Mouse (Mus musculus) CH12.LX (cell line): ENCODE measurements around the gene Fkbp6. TPM values are rescaled to one million over a fixed set of nuclear protein-coding genes. Genes with fewer than 3 reads are reported as not detected.

Experiments used
- DNase-seq: peaks from one replicate; pipeline ENCODE4 v3.0.0-alpha.2; 2013; ENCODE audit errors: extremely low read depth
- H3K27ac ChIP-seq: 2 replicates; pipeline ENCODE4 v1.5.1; 2012; ENCODE audit warnings: low read depth, mild to moderate bottlenecking, control low read depth, moderate library complexity; ENCODE audit not compliant: insufficient read depth
- H3K27me3 ChIP-seq: replicated peaks from 2 replicates; pipeline ENCODE3; 2012; ENCODE audit warnings: inconsistent platforms
- H3K36me3 ChIP-seq, 2 experiments: replicated peaks in 1 of 2; 2 replicates each; pipeline versions ENCODE3 to v1.6.1; 2012; ENCODE audit warnings: inconsistent platforms in 1 of 2, low read length in 1 of 2, mild to moderate bottlenecking in 1 of 2, mixed read lengths in 1 of 2, moderate library complexity in 1 of 2; ENCODE audit not compliant: control insufficient read depth in 1 of 2, insufficient read depth in 1 of 2
- H3K4me1 ChIP-seq, 2 experiments: 2 replicates each; pipeline ENCODE4 v1.6.1; 2012; ENCODE audit warnings: inconsistent platforms in 1 of 2, moderate library complexity in 1 of 2; ENCODE audit not compliant: insufficient read depth in 2 of 2, control insufficient read depth in 1 of 2
- H3K4me2 ChIP-seq: 2 replicates; pipeline ENCODE4 v1.6.1; 2012; ENCODE audit warnings: low read depth, mild to moderate bottlenecking, control low read depth; ENCODE audit not compliant: poor library complexity, insufficient read depth, severe bottlenecking
- H3K4me3 ChIP-seq, 3 experiments: fragments of 150-350 bp in 1 of 3; sonication (generic) in 1 of 3; replicated peaks in 1 of 3; 2 replicates each; pipeline versions ENCODE3 to v1.5.1; 2011 to 2012; ENCODE audit warnings: low read depth in 2 of 3, low read length in 2 of 3, mild to moderate bottlenecking in 2 of 3, moderate library complexity in 2 of 3, control low read depth in 1 of 3, improper control_type of control experiment in 1 of 3, inconsistent platforms in 1 of 3, mixed read lengths in 1 of 3; ENCODE audit not compliant: poor library complexity in 1 of 3
- H3K79me2 ChIP-seq: replicated peaks from 2 replicates; pipeline ENCODE4 v1.6.1; 2012; ENCODE audit warnings: mild to moderate bottlenecking, moderate library complexity; ENCODE audit not compliant: control insufficient read depth, poor library complexity, insufficient read depth, severe bottlenecking; ENCODE audit errors: extremely low read depth
- H3K9ac ChIP-seq: 2 replicates; pipeline ENCODE4 v1.6.1; 2012; ENCODE audit warnings: low read depth, mild to moderate bottlenecking, control low read depth, moderate library complexity; ENCODE audit not compliant: insufficient read depth
- H3K9me3 ChIP-seq: replicated peaks from 2 replicates; pipeline ENCODE3; 2012; ENCODE audit warnings: low read length, inconsistent platforms, mixed read lengths
- BHLHE40 ChIP-seq: IDR thresholded peaks from 2 replicates; pipeline ENCODE4 v1.6.1; 2011; ENCODE audit warnings: mild to moderate bottlenecking, low read depth, low read length, improper control_type of control experiment
- CHD1 ChIP-seq: IDR thresholded peaks from 2 replicates; pipeline ENCODE4 v1.6.1; 2012; ENCODE audit warnings: low read depth, low read length, improper control_type of control experiment, inconsistent platforms
- CHD2 ChIP-seq: IDR thresholded peaks from 2 replicates; pipeline ENCODE4 v1.6.1; 2011; ENCODE audit warnings: low read length, improper control_type of control experiment
- E2F4 ChIP-seq: IDR thresholded peaks from 2 replicates; pipeline ENCODE4 v1.6.1; 2011; ENCODE audit warnings: low read depth, low read length, improper control_type of control experiment; ENCODE audit not compliant: insufficient replicate concordance
- ETS1 ChIP-seq: conservative IDR thresholded peaks from 2 replicates; pipeline ENCODE4 v1.6.1; 2012; ENCODE audit warnings: low read depth, mild to moderate bottlenecking, inconsistent platforms, low read length, improper control_type of control experiment, moderate library complexity
- JUN ChIP-seq: IDR thresholded peaks from 2 replicates; pipeline ENCODE4 v1.6.1; 2011; ENCODE audit warnings: low read depth, mild to moderate bottlenecking, low read length, improper control_type of control experiment, moderate library complexity; ENCODE audit not compliant: insufficient read depth
- KAT2A ChIP-seq: IDR thresholded peaks from 2 replicates; pipeline ENCODE4 v1.6.1; 2012; ENCODE audit warnings: low read length, improper control_type of control experiment, inconsistent platforms; ENCODE audit not compliant: insufficient replicate concordance
- MAFK ChIP-seq: IDR thresholded peaks from 2 replicates; pipeline ENCODE4 v1.6.1; 2011; ENCODE audit warnings: low read length, improper control_type of control experiment; ENCODE audit not compliant: insufficient replicate concordance
- MYC ChIP-seq: IDR thresholded peaks from 2 replicates; pipeline ENCODE4 v1.6.1; 2011; ENCODE audit warnings: low read depth, mild to moderate bottlenecking, improper control_type of control experiment, low read length
- NRF1 ChIP-seq: IDR thresholded peaks from 2 replicates; pipeline ENCODE4 v1.6.1; 2014; ENCODE audit warnings: low read depth, mild to moderate bottlenecking, inconsistent platforms, low read length, improper control_type of control experiment, moderate library complexity
- RAD21 ChIP-seq: IDR thresholded peaks from 2 replicates; pipeline ENCODE4 v1.6.1; 2011; ENCODE audit warnings: low read depth, mild to moderate bottlenecking, low read length, improper control_type of control experiment, moderate library complexity
- TBP ChIP-seq: conservative IDR thresholded peaks from 2 replicates; pipeline ENCODE4 v1.6.1; 2011; ENCODE audit warnings: low read depth, low read length, improper control_type of control experiment
- ZKSCAN1 ChIP-seq: IDR thresholded peaks from 2 replicates; pipeline ENCODE4 v1.6.1; 2012; ENCODE audit warnings: low read depth, inconsistent platforms, low read length, improper control_type of control experiment, borderline replicate concordance
- dilution Hi-C: fragments of 300-500 bp; cut with MboI; formaldehyde crosslinking; loops from 2 replicates; pipeline ENCODE4 v1.14.3; 2020; ENCODE audit warnings: low sequenced_read_pairs; ENCODE audit not compliant: extremely low pct_unique_long_range_greater_than_20kb, extremely low pct_ligation_motif_present
- in situ Hi-C: fragments of 300-500 bp; cut with MboI; formaldehyde crosslinking; loops from 3 replicates; pipeline ENCODE4 v1.14.3; 2019; ENCODE audit warnings: low sequenced_read_pairs, low pct_ligation_motif_present, low pct_unique_long_range_greater_than_20kb, mixed read lengths
- polyA plus RNA-seq: library from polyadenylated mRNA; unstranded; fragments of >175 nt; gene quantifications from 2 replicates; pipeline ENCODE4 v1.2.1, GENCODE M21; 2012; ENCODE audit warnings: low read depth; ENCODE audit not compliant: insufficient read length
- total RNA-seq, 2 experiments: library from RNA; depleted of rRNA; stranded (reverse); fragments of 300-350 nt in 1 of 2; fragments of >200 nt in 1 of 2; gene quantifications; 2 replicates each; pipeline ENCODE4 v1.2.3; 2012 to 2014

Fkbp6 gene
- total and polyA plus RNA-seq, 3 experiments, result not detected

DNA sequence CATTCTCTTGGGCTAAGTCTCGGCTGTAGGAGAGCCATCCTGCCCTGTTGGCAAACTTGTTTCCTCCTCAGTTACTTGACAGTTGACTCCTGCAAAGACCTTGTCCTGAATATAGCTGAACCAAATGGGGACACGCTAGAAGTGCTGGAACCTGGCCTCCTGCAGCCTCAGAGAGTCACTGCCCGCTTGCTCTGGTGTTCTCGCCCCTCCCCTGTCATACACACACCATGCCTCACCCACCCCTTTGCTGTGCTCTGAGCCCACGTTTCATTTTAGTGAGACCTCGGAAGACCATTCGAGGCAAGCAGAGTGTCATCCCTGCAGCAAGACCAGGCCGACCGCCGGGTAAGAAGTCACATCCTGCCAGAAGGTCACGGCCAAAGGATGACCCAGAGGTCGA is 107.7 kb downstream of the Fkbp6 start:
- no peak overlapping the region for H3K4me3 ChIP-seq
- dilution Hi-C loops (no loop called here), in situ Hi-C loops (no loop called here)
- H3K27me3 ChIP-seq, result no peaks in the 10 kb centered on the region
- no peak for TF ChIP-seq MAFK
- no peak for TF ChIP-seq NRF1
- no peak for TF ChIP-seq ETS1
- TF ChIP-seq RAD21, result no peak
- TF ChIP-seq ZKSCAN1, result no peak
- no peak for TF ChIP-seq BHLHE40
- TF ChIP-seq CHD2, result no peak
- no peak for TF ChIP-seq MYC
- TF ChIP-seq CHD1, result no peak
- no peak for TF ChIP-seq E2F4
- no peak for TF ChIP-seq TBP
- no peak for TF ChIP-seq KAT2A
- no peak for TF ChIP-seq JUN
- DNase-seq, result no peak
- no peak overlapping the region for H3K4me2 ChIP-seq
- H3K9me3 ChIP-seq, result no peaks in the 10 kb centered on the region
- H3K27ac ChIP-seq, result no peak overlapping the region
- no peak overlapping the region for H3K9ac ChIP-seq
- peaks cover 89 to 98% of the 10 kb centered on the region in 2 experiments for H3K36me3 ChIP-seq
- H3K79me2 ChIP-seq, result no peaks in the 10 kb centered on the region; the same call in 1 of the 2 replicates
- peaks cover 0 to 9% of the 10 kb centered on the region in 2 experiments; a peak in 2 of 4 replicates for H3K4me1 ChIP-seq

Other genes starting within 250 kb of the Fkbp6 start
- 26.3 and 31.9 TPM in 2 replicates for gene Tbl2, start 200.4 kb downstream of the Fkbp6 start, total RNA-seq (2012; rRNA removed)
- gene Tbl2, start 200.4 kb downstream of the Fkbp6 start, total RNA-seq (2014; rRNA removed), result 20.0 and 21.7 TPM in 2 replicates
- 24.8 and 25.2 TPM in 2 replicates for gene Tbl2, start 200.4 kb downstream of the Fkbp6 start, polyA plus RNA-seq
- 20.1 and 22.0 TPM in 2 replicates for gene Bcl7b, start 181.8 kb downstream of the Fkbp6 start, total RNA-seq (2012; rRNA removed)
- gene Bcl7b, start 181.8 kb downstream of the Fkbp6 start, total RNA-seq (2014; rRNA removed), result 21.6 and 24.1 TPM in 2 replicates
- 40.8 and 43.6 TPM in 2 replicates for gene Bcl7b, start 181.8 kb downstream of the Fkbp6 start, polyA plus RNA-seq
- 60.0 and 72.9 TPM in 2 replicates for gene Baz1b, start 162.8 kb downstream of the Fkbp6 start, total RNA-seq (2012; rRNA removed)
- 53.3 and 56.4 TPM in 2 replicates for gene Baz1b, start 162.8 kb downstream of the Fkbp6 start, total RNA-seq (2014; rRNA removed)
- gene Baz1b, start 162.8 kb downstream of the Fkbp6 start, polyA plus RNA-seq, result 84.9 and 85.4 TPM in 2 replicates
- gene Fzd9, start 98.8 kb downstream of the Fkbp6 start, total RNA-seq (2012; rRNA removed), result not detected in 2 replicates
- gene Fzd9, start 98.8 kb downstream of the Fkbp6 start, total RNA-seq (2014; rRNA removed), result not detected in 2 replicates
- not detected in 2 replicates for gene Fzd9, start 98.8 kb downstream of the Fkbp6 start, polyA plus RNA-seq
- gene Trim50, start 3.3 kb upstream of the Fkbp6 start, total RNA-seq (2012; rRNA removed), result not detected in 2 replicates
- gene Trim50, start 3.3 kb upstream of the Fkbp6 start, total RNA-seq (2014; rRNA removed), result not detected in 2 replicates
- not detected in 2 replicates for gene Trim50, start 3.3 kb upstream of the Fkbp6 start, polyA plus RNA-seq
- gene Nsun5, start 19.9 kb upstream of the Fkbp6 start, total RNA-seq (2012; rRNA removed), result 27.6 and 37.4 TPM in 2 replicates
- 30.0 and 30.9 TPM in 2 replicates for gene Nsun5, start 19.9 kb upstream of the Fkbp6 start, total RNA-seq (2014; rRNA removed)
- gene Nsun5, start 19.9 kb upstream of the Fkbp6 start, polyA plus RNA-seq, result 36.6 and 42.2 TPM in 2 replicates
- 9.8 and 10.4 TPM in 2 replicates for gene Pom121, start 44.5 kb upstream of the Fkbp6 start, total RNA-seq (2012; rRNA removed)
- 2.4 and 3.4 TPM in 2 replicates for gene Pom121, start 44.5 kb upstream of the Fkbp6 start, total RNA-seq (2014; rRNA removed)
- 37.5 and 54.0 TPM in 2 replicates for gene Pom121, start 44.5 kb upstream of the Fkbp6 start, polyA plus RNA-seq
- gene Hip1, start 195.1 kb upstream of the Fkbp6 start, total RNA-seq (2012; rRNA removed), result 6.3 and 6.4 TPM in 2 replicates
- 1.8 and 2.2 TPM in 2 replicates for gene Hip1, start 195.1 kb upstream of the Fkbp6 start, total RNA-seq (2014; rRNA removed)
- 3.4 and 3.6 TPM in 2 replicates for gene Hip1, start 195.1 kb upstream of the Fkbp6 start, polyA plus RNA-seq
- not detected in 2 replicates for gene Ccl26, start 213.5 kb upstream of the Fkbp6 start, total RNA-seq (2012; rRNA removed)
- not detected in 2 replicates for gene Ccl26, start 213.5 kb upstream of the Fkbp6 start, total RNA-seq (2014; rRNA removed)
- not detected in 2 replicates for gene Ccl26, start 213.5 kb upstream of the Fkbp6 start, polyA plus RNA-seq
- not detected in 2 replicates for gene Ccl24, start 223.0 kb upstream of the Fkbp6 start, total RNA-seq (2012; rRNA removed)
- not detected in 2 replicates for gene Ccl24, start 223.0 kb upstream of the Fkbp6 start, total RNA-seq (2014; rRNA removed)
- gene Ccl24, start 223.0 kb upstream of the Fkbp6 start, polyA plus RNA-seq, result not detected in 2 replicates